Mouse (Mus musculus) adrenal gland, postnatal 0 days (tissue): ENCODE measurements around the gene Nhp2. TPM values are rescaled to one million over a fixed set of nuclear protein-coding genes. Genes with fewer than 3 reads are reported as not detected.

Experiments used
- polyA plus RNA-seq: library from polyadenylated mRNA; unstranded; fragments of >200 nt; fragmentation: Nextera tagmentation; extraction: Ambion mirVana; gene quantifications from 2 replicates; pipeline ENCODE4 v1.2.1, GENCODE M21; 2015

The Nhp2 gene
- polyA plus RNA-seq, result 123 and 131 TPM in 2 replicates

GRCm38 (mm10) chr11:51619409-51620060 is at the start of gene Nhp2:
TSS of gene Nhp2 (plus strand) at chr11:51619735.

DNA sequence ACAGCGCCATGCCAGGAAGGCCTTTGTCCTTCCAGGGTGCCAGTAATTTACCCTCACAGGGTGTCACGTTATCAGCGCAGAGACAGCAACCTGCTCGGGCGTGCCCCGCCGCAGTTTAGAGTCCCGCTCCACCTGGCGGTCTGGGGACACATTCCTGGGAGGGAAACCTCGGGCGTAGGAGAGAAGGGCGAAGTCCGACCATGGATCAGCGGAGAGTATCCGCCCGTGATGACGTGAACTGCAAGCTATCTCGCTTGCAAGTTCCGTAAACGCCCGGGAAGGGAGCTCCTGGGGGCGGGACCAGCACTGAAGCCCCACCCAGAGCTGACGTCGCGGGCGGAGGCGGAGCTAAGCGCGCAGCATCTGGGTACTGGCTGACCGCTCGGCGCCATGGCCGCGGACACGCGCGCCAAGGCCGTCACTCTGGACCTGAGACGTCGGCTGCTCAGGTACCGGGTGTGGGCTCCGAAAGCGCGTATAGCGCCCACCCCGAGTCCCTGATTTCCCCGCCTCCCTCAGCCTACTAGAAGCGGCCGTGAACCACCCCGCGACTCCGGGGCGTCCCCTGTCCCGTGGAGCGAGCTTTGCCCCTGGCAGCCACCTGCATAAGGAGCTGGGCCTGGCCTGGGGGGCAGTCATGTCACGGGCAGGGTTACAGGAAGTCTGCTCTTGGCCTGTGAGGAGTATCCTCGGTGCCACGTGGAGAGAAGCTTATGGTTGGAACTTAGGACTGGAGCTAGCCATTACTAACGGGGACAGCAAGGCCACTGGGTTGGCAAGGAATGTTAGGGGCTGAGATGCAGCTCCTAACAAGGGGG is 34.9 kb upstream of the Nhp2 start, which contains the start of gene Phykpl:
Phykpl (plus strand) TSS at position 327 of the 818 bp plus-strand sequence.

DNA sequence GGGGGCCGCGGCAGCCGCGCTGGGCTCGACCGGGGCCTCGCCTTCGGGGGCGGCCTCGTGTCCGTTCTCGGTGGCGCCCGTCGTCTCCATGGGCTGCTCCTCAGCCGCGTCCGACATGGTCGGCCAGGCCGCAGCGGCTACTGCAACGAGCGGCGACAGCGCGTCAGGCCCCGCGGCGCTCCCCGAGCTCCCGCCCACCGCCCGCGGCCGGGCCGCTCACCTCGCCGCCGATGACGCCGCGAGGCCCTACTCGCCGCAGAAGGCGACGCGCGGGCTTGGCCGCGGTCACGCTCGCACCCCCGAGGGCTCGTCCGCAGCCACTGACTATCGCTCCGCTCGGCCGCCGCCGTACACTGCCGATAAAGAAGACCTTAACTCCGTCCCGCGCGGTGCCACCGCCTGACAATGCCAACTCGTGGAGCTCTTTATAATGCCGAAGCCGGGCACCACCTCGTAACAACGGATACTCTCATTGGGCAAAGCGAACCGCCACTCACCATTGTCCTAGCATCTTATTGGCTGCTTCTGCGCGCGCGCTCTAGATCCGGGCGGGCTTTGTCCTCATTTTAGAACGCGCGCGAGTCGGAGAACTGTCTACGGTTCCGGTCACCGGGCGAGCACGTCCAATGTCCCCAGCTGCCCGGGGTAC is 13.0 kb upstream of the Nhp2 start, which contains the start of gene Hnrnpab:
Hnrnpab (minus strand) TSS at position 401 of the 649 bp plus-strand sequence.

DNA sequence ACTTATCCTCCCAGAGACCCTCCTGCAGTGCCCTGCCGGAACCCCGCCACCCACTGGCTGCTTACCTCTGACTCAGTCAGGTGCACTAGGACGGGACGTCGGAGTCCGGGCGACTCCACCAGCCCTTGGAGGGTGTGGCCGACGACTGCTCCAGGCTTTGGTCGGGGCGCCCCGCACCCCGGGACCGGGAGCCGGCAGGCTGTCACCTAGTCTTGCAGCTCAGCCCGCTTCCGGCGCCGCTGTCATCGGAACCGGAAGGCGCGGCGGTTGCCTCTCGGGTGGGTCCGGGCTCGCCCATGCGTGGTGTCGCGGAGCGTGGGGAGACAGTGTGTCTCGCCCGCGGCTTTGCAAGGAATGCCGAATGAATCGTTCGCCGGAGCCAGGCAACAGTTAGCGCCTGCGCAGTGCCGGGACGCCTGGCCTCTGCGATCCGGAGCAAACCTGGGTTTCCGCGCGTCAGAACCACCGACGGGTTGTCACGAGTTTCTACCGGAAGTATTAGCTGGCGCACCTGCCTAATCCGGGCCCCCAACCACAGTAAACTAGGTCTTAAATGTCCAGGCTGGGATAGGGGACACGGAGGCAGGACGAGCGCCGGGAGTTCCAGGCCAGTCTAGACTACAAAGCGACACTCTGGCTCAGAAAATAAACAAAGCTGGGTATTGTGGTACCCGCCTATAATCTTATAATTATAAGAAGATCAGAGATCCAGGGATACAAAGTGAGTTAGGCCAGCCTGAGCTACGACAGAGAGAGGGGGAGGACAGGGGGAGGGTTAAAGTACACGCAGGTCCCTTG is 16.2 kb downstream of the Nhp2 start, which contains the start of gene Rmnd5b:
Rmnd5b (minus strand) TSS at position 372 of the 798 bp plus-strand sequence.

GRCm38 (mm10) chr11:51650691-51651515 is 31.4 kb downstream of the Nhp2 start, which contains the start of the genes N4bp3 and D930048N14Rik:
TSS of gene N4bp3 (minus strand) at chr11:51650842.
TSS of gene D930048N14Rik (plus strand) at chr11:51650954.

Other genes with a start within 250 kb of the Nhp2 start
- gene Phykpl, start 35.0 kb upstream of the Nhp2 start, polyA plus RNA-seq, result 15.0 and 35.8 TPM in 2 replicates
- gene Hnrnpab, start 12.9 kb upstream of the Nhp2 start, polyA plus RNA-seq, result 205 and 244 TPM in 2 replicates
- gene Rmnd5b, start 16.2 kb downstream of the Nhp2 start, polyA plus RNA-seq, result 34.9 and 54.4 TPM in 2 replicates
- 11.8 and 15.6 TPM in 2 replicates for gene N4bp3, start 31.1 kb downstream of the Nhp2 start, polyA plus RNA-seq
- gene D930048N14Rik, start 31.2 kb downstream of the Nhp2 start, polyA plus RNA-seq, result 0.30 and 1.4 TPM in 2 replicates
- 251 and 321 TPM in 2 replicates for gene 0610009B22Rik, start 69.1 kb downstream of the Nhp2 start, polyA plus RNA-seq
- gene Sec24a, start 143.9 kb downstream of the Nhp2 start, polyA plus RNA-seq, result 8.0 and 9.8 TPM in 2 replicates
- gene Sar1b, start 144.0 kb downstream of the Nhp2 start, polyA plus RNA-seq, result 237 and 261 TPM in 2 replicates
- gene Jade2, start 237.9 kb downstream of the Nhp2 start, polyA plus RNA-seq, result 1.7 and 2.0 TPM in 2 replicates